Mouse (Mus musculus) activated CD4-positive, CD25-positive, alpha-beta regulatory T cell, adult 9 weeks (primary cell): ENCODE results near the gene Sema4d. TPM values are rescaled to one million over a fixed set of nuclear protein-coding genes. Genes with fewer than 3 reads are reported as not detected.

Source experiments
- polyA plus RNA-seq: library from polyadenylated mRNA; unstranded; fragments of 100-300 nt; shearing (Covaris generic); gene quantifications from one replicate; pipeline ENCODE4 v1.2.1, GENCODE M21; 2017

The Sema4d gene
- 162 TPM for polyA plus RNA-seq

GRCm38 (mm10) chr13:51793425-51793891, at the start of gene Sema4d:
TSS of gene Sema4d (minus strand) at chr13:51793747.

DNA sequence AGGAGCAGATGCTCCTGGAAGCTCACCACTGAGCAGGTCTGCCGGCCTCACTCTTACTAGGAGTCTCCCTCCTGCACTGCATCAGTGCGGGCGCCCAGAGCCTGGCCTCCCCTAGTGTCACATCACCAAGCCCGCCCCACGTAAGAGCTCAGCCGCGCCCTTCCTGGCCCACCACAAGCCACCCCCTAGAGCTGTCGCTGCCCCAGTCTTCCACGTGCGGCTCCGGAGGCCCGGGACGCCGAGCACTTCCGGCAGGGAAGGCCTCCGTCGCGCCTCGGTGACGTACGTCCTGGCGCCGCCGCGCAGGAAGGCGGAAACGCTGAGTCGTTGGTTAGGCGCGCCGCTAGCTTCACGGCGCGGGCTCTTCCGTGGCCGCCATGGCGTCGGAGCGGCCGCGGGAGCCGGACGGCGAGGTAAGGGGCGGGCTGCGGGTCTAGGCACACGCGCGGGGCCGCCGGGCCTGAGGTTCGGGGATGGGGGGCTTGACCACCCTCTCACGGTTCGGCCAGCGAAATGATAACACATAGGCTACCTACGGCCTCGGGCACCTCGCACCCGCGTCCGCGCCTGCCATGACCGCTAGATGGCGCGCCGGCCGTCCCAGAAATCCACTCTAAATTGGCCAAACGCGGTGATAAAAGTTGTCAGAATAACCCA, 142.0 kb downstream of the Sema4d start, which contains the start of gene Secisbp2:
Gene Secisbp2, plus strand, starts transcription at position 290 of the 657 bp plus-strand sequence.

GRCm38 (mm10) chr13:51644829-51645789, 148.4 kb downstream of the Sema4d start, which contains the start of gene Cks2:
TSS of gene Cks2 (plus strand) at chr13:51645232.

Other genes with a start within 250 kb of the Sema4d start
- not detected for gene Shc3, start 224.3 kb downstream of the Sema4d start, polyA plus RNA-seq
- gene Cks2, start 148.5 kb downstream of the Sema4d start, polyA plus RNA-seq = 50.0 TPM
- 46.4 TPM for gene Secisbp2, start 142.1 kb downstream of the Sema4d start, polyA plus RNA-seq
- gene Gadd45g, start 52.9 kb upstream of the Sema4d start, polyA plus RNA-seq = 27.0 TPM